Mouse (Mus musculus): Measurements from ENCODE around the gene Stx1b. TPM values are rescaled to one million over a fixed set of nuclear protein-coding genes. Genes with fewer than 3 reads are reported as not detected.

Stx1b gene
- polyA plus RNA-seq, 1 experiment from 2014 or later: 1.1 TPM

DNA sequence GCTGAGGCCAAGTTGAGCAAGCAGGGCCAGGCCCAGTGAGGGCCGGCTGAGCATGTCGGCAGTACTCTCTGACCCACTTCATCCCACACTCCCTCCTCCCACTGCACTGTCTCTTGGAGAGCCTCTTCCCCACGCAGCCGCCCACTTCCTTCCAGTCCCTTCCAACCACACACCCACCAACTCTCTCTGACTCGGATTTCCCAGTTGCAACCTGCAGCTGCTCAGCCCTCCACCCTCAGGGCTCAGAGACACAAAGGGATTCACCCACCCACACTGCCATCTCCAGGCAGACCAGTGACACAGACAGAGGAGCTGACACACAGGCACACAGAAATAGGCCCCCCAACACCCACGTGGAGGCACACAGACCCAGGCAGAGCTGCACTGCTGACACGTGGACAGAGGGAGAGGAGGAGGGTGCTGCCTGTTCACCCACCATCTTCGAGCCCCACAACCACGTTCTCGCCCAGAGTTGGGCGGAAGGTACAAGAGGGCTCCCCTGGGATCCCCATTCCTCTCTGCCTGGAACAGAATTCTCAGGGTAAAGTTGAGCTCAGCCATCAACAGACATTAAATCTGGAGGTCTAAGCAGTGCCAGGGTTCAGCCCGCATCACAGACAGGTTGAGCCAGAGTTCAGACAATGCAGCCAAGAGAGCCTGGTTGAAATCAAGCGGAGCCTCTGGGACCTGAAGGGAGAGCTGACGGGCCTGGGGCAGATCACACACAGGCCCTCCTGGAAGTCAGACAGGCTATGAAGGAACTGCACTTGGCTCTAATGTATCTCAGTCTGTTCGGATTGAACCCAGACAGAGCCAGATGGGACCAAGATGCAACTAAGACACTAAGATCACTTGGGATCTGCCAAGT, 8.2 kb downstream of the Stx1b start:
- H3K9ac ChIP-seq: peak overlapping the region; percentile 44
- no peaks in the 10 kb centered on the region for H3K36me3 ChIP-seq
- H3K4me2 ChIP-seq: no peak overlapping the region
- peaks cover 14% of the 10 kb centered on the region for H3K4me1 ChIP-seq
- no peaks in the 10 kb centered on the region for H3K9me3 ChIP-seq
- H3K4me3 ChIP-seq: no peak overlapping the region
- 54% methylated on average over 15 of the region's 15 CpGs for WGBS
- H3K27me3 ChIP-seq (replicated peaks): no peaks in the 10 kb centered on the region
- 0 out of 2 replicates have a peak, but pooled peaks have one; percentile 14 for ATAC-seq (ENCODE audit: extremely low read depth, insufficient number of reproducible peaks, low FRiP score, low TSS enrichment)
- H3K27ac ChIP-seq (replicated peaks): no peak overlapping the region; the same call in 1 of the 2 replicates

- Histone ChIP-seq H3K27me3 (replicated peaks) (no peaks in the 10 kb centered on the region), H3K4me3 (no peak overlapping the region), H3K9ac (no peak overlapping the region; the same call in 1 of the 2 replicates)
These were observed 9.2 kb downstream of the Stx1b start for GRCm38 (mm10) chr7:127815116-127815665.

DNA sequence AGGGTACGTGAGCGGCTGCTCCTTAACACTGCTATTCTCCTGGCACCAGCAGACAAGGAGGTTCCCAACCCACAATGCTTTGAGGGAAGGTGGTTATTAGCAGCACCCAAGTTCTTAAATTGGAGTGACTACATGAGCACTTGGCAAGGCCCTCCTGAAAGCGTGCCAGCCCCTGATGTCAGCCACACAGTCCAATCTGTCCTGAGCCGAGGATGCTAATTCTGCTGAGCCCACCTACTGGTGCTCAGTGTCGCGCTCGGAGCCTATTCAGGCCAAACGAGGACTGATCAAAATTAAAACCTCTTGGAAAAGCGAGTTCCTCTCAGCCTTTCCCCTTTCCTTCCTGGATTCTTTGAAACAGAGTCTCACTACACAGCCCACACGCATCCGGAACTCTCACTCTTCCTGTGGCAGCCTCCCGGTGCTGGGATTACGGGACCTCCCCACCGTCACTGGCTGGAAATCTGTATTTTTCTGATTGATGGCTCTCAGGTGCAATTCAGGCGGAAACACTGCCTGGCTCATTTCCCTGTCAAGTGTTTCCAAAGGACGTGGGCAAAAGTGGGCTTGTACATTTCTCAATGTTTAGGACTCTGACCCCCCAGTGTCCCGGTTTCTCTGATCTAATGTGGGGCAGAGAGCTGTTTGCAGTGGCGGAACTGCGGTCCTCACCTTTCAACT, 10.0 kb downstream of the Stx1b start:
- peak overlapping the region; percentile 53 for H3K27ac ChIP-seq (replicated peaks)
- WGBS: 65% methylated on average over 19 of the region's 19 CpGs
- ATAC-seq (ENCODE audit: extremely low read depth, insufficient number of reproducible peaks, low FRiP score, low TSS enrichment): no peak
- H3K4me1 ChIP-seq: peaks cover 14% of the 10 kb centered on the region
- H3K36me3 ChIP-seq: peaks cover 8% of the 10 kb centered on the region; the same call in 1 of the 2 replicates
- 0 out of 2 replicates have a peak overlapping the region, but pooled peaks have one; percentile 14 for H3K4me2 ChIP-seq
- H3K9me3 ChIP-seq: no peaks in the 10 kb centered on the region
- no peak overlapping the region for H3K4me3 ChIP-seq
- no peaks in the 10 kb centered on the region for H3K27me3 ChIP-seq (replicated peaks)
- no peak overlapping the region for H3K9ac ChIP-seq

More at GRCm38 (mm10) chr7:127815116-127815665, 9.2 kb downstream of the Stx1b start:
- H3K4me2 ChIP-seq: no peak overlapping the region
- ATAC-seq (ENCODE audit: extremely low read depth, insufficient number of reproducible peaks, low FRiP score, low TSS enrichment): no peak
- peaks cover 4% of the 10 kb centered on the region; the same call in 1 of the 2 replicates for H3K36me3 ChIP-seq
- H3K9me3 ChIP-seq: no peaks in the 10 kb centered on the region
- peaks cover 14% of the 10 kb centered on the region for H3K4me1 ChIP-seq
- WGBS: 85% methylated on average over 15 of the region's 15 CpGs
- H3K27ac ChIP-seq (replicated peaks): no peak overlapping the region; the same call in 1 of the 2 replicates

DNA sequence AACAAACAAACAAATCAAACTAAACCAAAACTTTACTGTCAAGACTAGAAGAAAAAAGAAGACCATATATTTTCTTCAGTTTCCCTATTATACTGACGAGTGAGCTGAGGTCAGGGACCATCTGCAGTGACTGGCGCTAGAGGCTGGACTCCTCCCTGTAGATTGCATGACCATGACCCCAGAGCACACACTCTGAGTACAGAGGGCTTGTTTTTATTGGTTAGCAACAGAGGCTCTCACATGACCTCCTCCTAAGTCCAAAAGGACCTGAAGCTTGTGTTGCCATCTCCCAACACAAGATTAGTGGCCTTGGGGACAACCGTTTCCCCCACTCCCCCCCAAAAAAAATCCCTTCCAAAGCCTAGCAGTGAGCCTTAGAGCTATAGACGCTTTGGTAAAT, 10.5 kb downstream of the Stx1b start:
- Histone ChIP-seq H3K36me3 (peaks cover 8% of the 10 kb centered on the region; the same call in 1 of the 2 replicates), H3K4me1 (peaks cover 14% of the 10 kb centered on the region), H3K9ac (no peak overlapping the region), H3K27me3 (replicated peaks) (no peaks in the 10 kb centered on the region), H3K9me3 (no peaks in the 10 kb centered on the region), H3K27ac (replicated peaks) (peak overlapping the region; percentile 53), H3K4me2 (0 out of 2 replicates have a peak overlapping the region, but pooled peaks have one; percentile 14), H3K4me3 (no peak overlapping the region)
- ATAC-seq (ENCODE audit: extremely low read depth, insufficient number of reproducible peaks, low FRiP score, low TSS enrichment): no peak
- 73% methylated on average over 4 of the region's 4 CpGs for WGBS

GRCm38 (mm10) chr7:127812292-127812691, 12.1 kb downstream of the Stx1b start:
- WGBS: 62% methylated on average over 3 of the region's 3 CpGs
- H3K4me1 ChIP-seq: peaks cover 14% of the 10 kb centered on the region
- H3K4me3 ChIP-seq: no peak overlapping the region

DNA sequence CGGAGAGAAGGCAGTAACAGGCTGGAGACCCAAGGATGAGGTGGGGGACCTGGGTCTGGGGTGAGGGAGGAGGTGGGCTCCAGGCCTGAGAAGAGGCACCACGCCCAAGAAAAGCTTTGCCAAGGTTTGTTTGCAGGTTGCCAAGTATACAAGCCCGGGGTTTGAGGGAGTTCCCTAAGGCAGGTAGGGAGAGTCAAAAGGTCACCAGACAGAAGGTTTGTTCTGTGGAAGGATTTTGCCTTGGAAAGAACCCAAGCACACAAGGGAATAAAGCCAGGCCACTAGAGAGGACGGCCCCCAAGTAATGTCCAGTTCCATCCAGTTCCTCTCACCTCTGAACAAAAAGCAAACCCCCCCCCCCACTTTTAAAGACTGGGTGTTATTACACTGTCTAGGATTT, 13.1 kb downstream of the Stx1b start:
- WGBS: 74% methylated on average over 4 of the region's 4 CpGs

More at GRCm38 (mm10) chr7:127812292-127812691, 12.1 kb downstream of the Stx1b start:
- Histone ChIP-seq H3K4me2 (no peak overlapping the region), H3K36me3 (peaks cover 8% of the 10 kb centered on the region; the same call in 1 of the 2 replicates), H3K9me3 (no peaks in the 10 kb centered on the region), H3K27me3 (replicated peaks) (no peaks in the 10 kb centered on the region), H3K9ac (no peak overlapping the region), H3K27ac (replicated peaks) (no peak overlapping the region)
- ATAC-seq (ENCODE audit: extremely low read depth, insufficient number of reproducible peaks, low FRiP score, low TSS enrichment): no peak

GRCm38 (mm10) chr7:127810650-127811049, 13.7 kb downstream of the Stx1b start:
- peaks cover 8% of the 10 kb centered on the region; the same call in 1 of the 2 replicates for H3K36me3 ChIP-seq
- no peaks in the 10 kb centered on the region for H3K27me3 ChIP-seq (replicated peaks)
- H3K27ac ChIP-seq (replicated peaks): no peak overlapping the region
- H3K9ac ChIP-seq: no peak overlapping the region
- no peak overlapping the region for H3K4me2 ChIP-seq
- H3K9me3 ChIP-seq: no peaks in the 10 kb centered on the region
- H3K4me1 ChIP-seq: peaks cover 11% of the 10 kb centered on the region
- no peak overlapping the region for H3K4me3 ChIP-seq
- ATAC-seq (ENCODE audit: extremely low read depth, insufficient number of reproducible peaks, low FRiP score, low TSS enrichment): no peak
- WGBS: 59% methylated on average over 10 of the region's 10 CpGs

More for the DNA sequence above, 13.1 kb downstream of the Stx1b start:
- H3K9ac ChIP-seq: no peak overlapping the region
- no peak for ATAC-seq (ENCODE audit: extremely low read depth, insufficient number of reproducible peaks, low FRiP score, low TSS enrichment)
- H3K27me3 ChIP-seq (replicated peaks): no peaks in the 10 kb centered on the region
- no peaks in the 10 kb centered on the region for H3K9me3 ChIP-seq
- H3K4me3 ChIP-seq: no peak overlapping the region
- no peak overlapping the region for H3K4me2 ChIP-seq
- H3K36me3 ChIP-seq: peaks cover 8% of the 10 kb centered on the region; the same call in 1 of the 2 replicates
- H3K27ac ChIP-seq (replicated peaks): no peak overlapping the region
- H3K4me1 ChIP-seq: peaks cover 14% of the 10 kb centered on the region

DNA sequence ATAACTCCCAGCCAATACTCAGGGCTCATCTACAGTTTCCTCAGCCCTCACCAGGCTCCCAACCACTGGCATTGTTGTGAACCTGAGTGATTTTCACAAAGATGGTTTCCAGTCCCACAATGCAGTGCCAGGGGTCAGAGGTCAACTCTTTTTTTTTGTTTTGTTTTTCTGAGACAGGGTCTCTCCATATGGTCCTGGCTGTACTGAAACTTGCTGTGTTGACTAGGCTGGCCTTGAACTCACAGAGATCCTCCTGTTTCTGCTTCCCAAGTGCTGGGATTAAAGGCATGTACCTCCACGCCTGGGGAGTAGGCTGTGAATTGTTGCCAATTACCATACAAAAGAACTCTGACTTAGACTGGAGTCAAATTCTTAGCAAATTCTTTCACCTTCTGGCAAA, 14.5 kb downstream of the Stx1b start:
- Histone ChIP-seq H3K27ac (replicated peaks) (no peak overlapping the region), H3K4me2 (no peak overlapping the region), H3K9ac (no peak overlapping the region), H3K4me3 (no peak overlapping the region), H3K36me3 (peaks cover 8% of the 10 kb centered on the region; the same call in 1 of the 2 replicates), H3K27me3 (replicated peaks) (no peaks in the 10 kb centered on the region), H3K9me3 (no peaks in the 10 kb centered on the region), H3K4me1 (peaks cover 8% of the 10 kb centered on the region; the same call in 1 of the 2 replicates)
- 81% methylated on average over 1 of the region's 1 CpGs for WGBS
- ATAC-seq (ENCODE audit: extremely low read depth, insufficient number of reproducible peaks, low FRiP score, low TSS enrichment): no peak

GRCm38 (mm10) chr7:127808821-127809220, 15.5 kb downstream of the Stx1b start:
- H3K27ac ChIP-seq (replicated peaks): no peak overlapping the region
- H3K27me3 ChIP-seq (replicated peaks): no peaks in the 10 kb centered on the region
- no peak overlapping the region for H3K4me2 ChIP-seq
- H3K9me3 ChIP-seq: no peaks in the 10 kb centered on the region
- H3K4me1 ChIP-seq: peaks cover under 1% of the 10 kb centered on the region; the same call in 1 of the 2 replicates
- no peak for ATAC-seq (ENCODE audit: extremely low read depth, insufficient number of reproducible peaks, low FRiP score, low TSS enrichment)
- H3K9ac ChIP-seq: no peak overlapping the region
- 63% methylated on average over 5 of the region's 5 CpGs for WGBS
- H3K4me3 ChIP-seq: no peak overlapping the region
- H3K36me3 ChIP-seq: peaks cover 8% of the 10 kb centered on the region; the same call in 1 of the 2 replicates

DNA sequence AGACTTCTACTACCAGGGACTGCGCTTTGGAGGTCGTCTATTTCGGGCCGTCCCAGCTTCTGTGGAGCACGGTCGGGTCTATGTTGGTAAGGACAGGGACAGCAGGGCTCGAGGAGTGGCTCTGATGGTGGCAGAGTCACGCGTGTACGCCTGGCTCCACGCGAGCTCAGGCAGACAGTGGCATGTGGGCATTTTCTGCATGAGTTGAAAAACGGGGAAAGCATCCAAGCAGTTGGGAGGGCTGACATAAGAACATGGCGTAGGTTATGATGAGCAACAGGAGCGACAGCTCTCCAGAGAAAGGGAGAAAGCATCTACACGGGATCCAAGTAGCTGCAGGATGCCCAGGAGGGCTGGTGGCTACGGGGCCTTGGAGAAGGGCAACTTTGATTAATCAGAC, 22.0 kb downstream of the Stx1b start:
- Histone ChIP-seq H3K36me3 (peaks cover 46% of the 10 kb centered on the region), H3K4me2 (no peak overlapping the region), H3K27ac (replicated peaks) (no peak overlapping the region), H3K9me3 (no peaks in the 10 kb centered on the region), H3K27me3 (replicated peaks) (no peaks in the 10 kb centered on the region), H3K4me3 (no peak overlapping the region), H3K4me1 (peaks cover 13% of the 10 kb centered on the region), H3K9ac (no peak overlapping the region)
- whole genome bisulfite sequencing: 85% methylated on average over 17 of the region's 17 CpGs
- no peak for ATAC-seq (ENCODE audit: extremely low read depth, insufficient number of reproducible peaks, low FRiP score, low TSS enrichment)

Measured in heart, embryonic 13.5 days (tissue).